Mouse (Mus musculus) forebrain, embryonic 15.5 days (tissue): ENCODE results near the gene Wdr46. TPM values are rescaled to one million over a fixed set of nuclear protein-coding genes. Genes with fewer than 3 reads are reported as not detected.
"Not testable (repeated sequence)": the region's sequence is repeated elsewhere in the genome, so short reads cannot be mapped to it uniquely, and the experiment has no call there.

Source experiments
- ATAC-seq: fragments of 200-750 bp; cut with Nextera tagmentation; replicated peaks from 2 replicates; pipeline ENCODE4 v1.8.0; 2017; ENCODE audit warnings: mild to moderate bottlenecking, moderate TSS enrichment, moderate library complexity
- H3K27ac ChIP-seq: fragments of 300-500 bp; sonication (generic); replicated peaks from 2 replicates; pipeline ENCODE4 v1.5.1; 2015; ENCODE audit warnings: mild to moderate bottlenecking, inconsistent platforms
- H3K27me3 ChIP-seq: fragments of 300-500 bp; sonication (generic); 2 replicates; pipeline ENCODE4 v1.6.1; 2015; ENCODE audit warnings: inconsistent platforms
- H3K36me3 ChIP-seq: fragments of 300-500 bp; sonication (generic); 2 replicates; pipeline ENCODE4 v1.6.1; 2015; ENCODE audit warnings: mild to moderate bottlenecking, inconsistent platforms
- H3K4me1 ChIP-seq: fragments of 300-500 bp; sonication (generic); 2 replicates; pipeline ENCODE4 v1.6.1; 2015; ENCODE audit warnings: inconsistent platforms
- H3K4me2 ChIP-seq: fragments of 300-500 bp; sonication (generic); replicated peaks from 2 replicates; pipeline ENCODE4 v1.6.1; 2015; ENCODE audit warnings: mild to moderate bottlenecking, inconsistent platforms
- H3K4me3 ChIP-seq: fragments of 300-500 bp; sonication (generic); 2 replicates; pipeline ENCODE4 v1.5.1; 2015; ENCODE audit warnings: mild to moderate bottlenecking, inconsistent platforms
- H3K9ac ChIP-seq: fragments of 300-500 bp; sonication (generic); replicated peaks from 2 replicates; pipeline ENCODE4 v1.6.1; 2015; ENCODE audit warnings: mild to moderate bottlenecking, inconsistent platforms
- H3K9me3 ChIP-seq: fragments of 300-500 bp; sonication (generic); 2 replicates; pipeline ENCODE4 v1.6.1; 2016; ENCODE audit warnings: inconsistent platforms
- WGBS: fragments of 180-500 bp; shearing (Covaris S2); methylation state at CpG from one replicate; pipeline ENCODE4 v1.1.7; 2015; ENCODE audit warnings: mixed read lengths; 5-methylcytosine and 5-hydroxymethylcytosine counted together
- polyA plus RNA-seq: library from polyadenylated mRNA; unstranded; fragments of >200 nt; fragmentation: Nextera tagmentation; extraction: Ambion mirVana; gene quantifications from 2 replicates; pipeline ENCODE4 v1.2.1, GENCODE M21; 2015

The Wdr46 gene
- polyA plus RNA-seq, 1 experiment from 2014 or later: 31.0 TPM

- WGBS: 86% methylated on average over 7 of the region's 7 CpGs
- no peak overlapping the region for H3K27ac ChIP-seq
- no peaks in the 10 kb centered on the region for H3K9me3 ChIP-seq
- no peak for ATAC-seq
- H3K4me3 ChIP-seq: no peak overlapping the region
- H3K4me1 ChIP-seq: peaks cover under 1% of the 10 kb centered on the region; the same call in 1 of the 2 replicates
- no peak overlapping the region for H3K9ac ChIP-seq
- no peaks in the 10 kb centered on the region for H3K36me3 ChIP-seq
- no peak overlapping the region for H3K4me2 ChIP-seq
- H3K27me3 ChIP-seq: no peaks in the 10 kb centered on the region
These were observed 38.0 kb upstream of the Wdr46 start for GRCm38 (mm10) chr17:33902491-33902890.

- not testable (repeated sequence) for ATAC-seq, H3K27me3 ChIP-seq, H3K9me3 ChIP-seq, H3K4me2 ChIP-seq, H3K36me3 ChIP-seq, H3K9ac ChIP-seq, H3K4me3 ChIP-seq, H3K27ac ChIP-seq
- peaks cover 11% of the 10 kb centered on the region for H3K4me1 ChIP-seq
- WGBS: 76% methylated on average over 6 of the region's 6 CpGs
These were observed 36.4 kb upstream of the Wdr46 start for GRCm38 (mm10) chr17:33903911-33904651.

GRCm38 (mm10) chr17:33904835-33905234 lies 35.6 kb upstream of the Wdr46 start, which contains the start of gene Platr17:
Gene Platr17, plus strand, starts transcription at chr17:33905135.
- not testable (repeated sequence) for H3K4me2 ChIP-seq, H3K27ac ChIP-seq, H3K4me3 ChIP-seq, H3K36me3 ChIP-seq, H3K27me3 ChIP-seq, ATAC-seq, H3K9me3 ChIP-seq, H3K9ac ChIP-seq
- H3K4me1 ChIP-seq: peaks cover 11% of the 10 kb centered on the region
- 50% methylated on average over 4 of the region's 4 CpGs for WGBS

GRCm38 (mm10) chr17:33908331-33909076 lies 32.0 kb upstream of the Wdr46 start:
- no peaks in the 10 kb centered on the region for H3K27me3 ChIP-seq
- under 1% methylated on average over 43 of the region's 44 CpGs for WGBS
- peaks cover 30% of the 10 kb centered on the region for H3K4me1 ChIP-seq
- peak overlapping the region; percentile 80 for H3K4me3 ChIP-seq
- H3K27ac ChIP-seq: peak overlapping the region; percentile 95
- peak; percentile 12 for ATAC-seq
- H3K4me2 ChIP-seq: peak overlapping the region; percentile 94
- peaks cover 23% of the 10 kb centered on the region for H3K36me3 ChIP-seq
- H3K9ac ChIP-seq: peak overlapping the region; percentile 89
- H3K9me3 ChIP-seq: no peaks in the 10 kb centered on the region

- under 1% methylated on average over 68 of the region's 68 CpGs for WGBS
These were observed 31.2 kb upstream of the Wdr46 start, which contains the start of gene Daxx for GRCm38 (mm10) chr17:33909077-33909868. Gene Daxx, plus strand, starts transcription at chr17:33909414.

GRCm38 (mm10) chr17:33909869-33910250 lies 30.6 kb upstream of the Wdr46 start:
- Histone ChIP-seq H3K27me3 (no peaks in the 10 kb centered on the region), H3K36me3 (peaks cover 36% of the 10 kb centered on the region), H3K9me3 (no peaks in the 10 kb centered on the region), H3K4me3 (peak overlapping the region; percentile 80), H3K9ac (peak overlapping the region; percentile 87), H3K4me2 (peak overlapping the region; percentile 94), H3K27ac (peak overlapping the region; percentile 95), H3K4me1 (peaks cover 33% of the 10 kb centered on the region)
- under 1% methylated on average over 14 of the region's 14 CpGs for WGBS
- ATAC-seq: 0 out of 2 replicates have a peak, but pooled peaks have one; percentile 1

More at GRCm38 (mm10) chr17:33909077-33909868, 31.2 kb upstream of the Wdr46 start, which contains the start of gene Daxx:
- H3K9me3 ChIP-seq: no peaks in the 10 kb centered on the region
- ATAC-seq: peak; percentile 97
- peaks cover 30% of the 10 kb centered on the region for H3K36me3 ChIP-seq
- peak within 1 kb of the TSS; percentile 89 for H3K9ac ChIP-seq
- peaks cover 30% of the 10 kb centered on the region for H3K4me1 ChIP-seq
- peak within 1 kb of the TSS; percentile 94 for H3K4me2 ChIP-seq
- H3K27ac ChIP-seq: peak within 1 kb of the TSS; percentile 95
- peak within 1 kb of the TSS; percentile 80 for H3K4me3 ChIP-seq
- H3K27me3 ChIP-seq: no peaks in the 10 kb centered on the region

GRCm38 (mm10) chr17:33910346-33911051 lies 30.0 kb upstream of the Wdr46 start:
- peak overlapping the region; percentile 87 for H3K9ac ChIP-seq
- H3K4me2 ChIP-seq: peak overlapping the region; percentile 94
- no peak overlapping the region for H3K27ac ChIP-seq
- H3K4me1 ChIP-seq: peaks cover 40% of the 10 kb centered on the region
- no peaks in the 10 kb centered on the region for H3K27me3 ChIP-seq
- no peaks in the 10 kb centered on the region for H3K9me3 ChIP-seq
- peak overlapping the region; percentile 80 for H3K4me3 ChIP-seq
- H3K36me3 ChIP-seq: peaks cover 39% of the 10 kb centered on the region
- 52% methylated on average over 11 of the region's 11 CpGs for WGBS
- ATAC-seq: no peak

- Histone ChIP-seq H3K9ac (no peak overlapping the region), H3K27me3 (no peaks in the 10 kb centered on the region), H3K4me3 (no peak overlapping the region), H3K9me3 (no peaks in the 10 kb centered on the region), H3K4me1 (peaks cover 42% of the 10 kb centered on the region), H3K27ac (no peak overlapping the region), H3K4me2 (no peak overlapping the region), H3K36me3 (peaks cover 39% of the 10 kb centered on the region)
- ATAC-seq: no peak
- WGBS: 90% methylated on average over 31 of the region's 31 CpGs
These were observed 29.2 kb upstream of the Wdr46 start for GRCm38 (mm10) chr17:33911052-33911812.

- no peak overlapping the region for H3K4me2 ChIP-seq
- peaks cover 39% of the 10 kb centered on the region for H3K36me3 ChIP-seq
- 91% methylated on average over 28 of the region's 28 CpGs for WGBS
- peaks cover 48% of the 10 kb centered on the region for H3K4me1 ChIP-seq
- ATAC-seq: no peak
- H3K9ac ChIP-seq: no peak overlapping the region
- no peak overlapping the region for H3K27ac ChIP-seq
- no peaks in the 10 kb centered on the region for H3K27me3 ChIP-seq
- H3K4me3 ChIP-seq: no peak overlapping the region
- H3K9me3 ChIP-seq: no peaks in the 10 kb centered on the region
These were observed 28.5 kb upstream of the Wdr46 start for GRCm38 (mm10) chr17:33911813-33912414.

- Histone ChIP-seq H3K9me3 (no peaks in the 10 kb centered on the region), H3K9ac (no peak overlapping the region), H3K27me3 (no peaks in the 10 kb centered on the region), H3K4me3 (no peak overlapping the region), H3K4me2 (no peak overlapping the region), H3K4me1 (peaks cover 47% of the 10 kb centered on the region), H3K36me3 (peaks cover 39% of the 10 kb centered on the region), H3K27ac (no peak overlapping the region)
- no peak for ATAC-seq
- WGBS: 89% methylated on average over 10 of the region's 10 CpGs
These were observed 27.2 kb upstream of the Wdr46 start for GRCm38 (mm10) chr17:33913264-33913663.
